Mouse (Mus musculus) kidney, postnatal 10 days (tissue): ENCODE results near the gene Dhx34.

ENCODE experiments used
- DNase-seq: peaks from one replicate; pipeline ENCODE4 v3.0.0; 2021; ENCODE audit warnings: mixed read lengths

Gene Dhx34

DNA sequence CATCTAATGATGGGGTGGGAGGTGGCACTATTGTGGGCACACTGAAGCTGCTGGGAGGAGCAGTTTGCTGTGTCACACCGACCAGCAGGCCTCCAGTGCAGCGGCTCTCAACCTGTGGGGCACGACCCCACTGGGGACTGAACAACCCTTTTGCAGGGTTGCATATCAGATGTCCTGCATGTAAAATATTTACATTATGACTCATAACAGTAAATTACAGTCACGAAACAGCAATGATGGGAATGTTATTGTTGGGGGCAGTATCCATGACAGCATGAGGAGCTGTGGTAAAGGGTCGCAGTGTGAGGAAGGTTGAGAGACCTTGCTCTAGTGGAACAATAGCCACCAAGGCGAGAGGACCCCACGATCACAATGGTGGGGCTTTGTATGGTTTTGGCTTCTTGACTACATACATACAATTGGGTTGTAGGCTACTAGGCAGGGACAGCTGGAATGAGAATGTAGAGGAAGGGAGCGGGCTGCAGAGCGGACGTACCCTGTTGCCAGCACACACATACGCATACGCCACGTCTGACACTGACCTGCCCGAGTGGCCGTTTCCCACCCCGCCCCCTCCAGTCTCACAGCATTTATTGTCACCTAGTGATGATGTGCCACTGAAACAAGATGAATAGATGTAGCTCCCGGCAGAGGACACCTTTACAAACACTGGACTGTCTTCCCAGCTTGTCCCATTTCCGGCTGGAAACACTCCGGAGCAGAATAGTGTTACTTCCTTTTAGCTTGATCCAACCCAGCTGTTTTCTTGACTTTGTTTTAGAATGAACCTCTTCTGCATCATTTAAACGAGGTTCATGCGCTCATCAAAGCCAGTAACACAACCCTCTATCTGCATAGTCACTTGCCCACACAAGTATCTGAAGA lies 12.8 kb downstream of the Dhx34 start:
- DNase-seq = no peak

DNA sequence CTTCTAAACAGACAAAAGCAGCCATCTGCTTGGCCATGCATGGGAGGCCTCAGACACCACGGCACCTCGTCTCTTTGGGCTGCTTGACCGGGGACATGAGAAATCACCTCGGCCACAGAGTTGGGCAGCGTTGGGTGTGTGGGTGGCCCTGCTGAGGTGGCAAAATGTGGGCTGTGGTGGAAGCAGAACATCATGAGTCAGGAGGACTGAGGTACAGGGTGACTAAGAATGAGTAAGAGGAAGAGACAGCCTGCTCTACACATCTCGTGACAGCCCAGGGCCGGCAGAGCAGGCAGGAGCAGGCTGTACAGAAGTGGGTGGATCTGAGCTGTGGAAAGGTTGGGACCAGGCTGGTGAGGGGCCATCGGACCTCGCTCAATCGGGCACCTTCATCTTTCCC lies 14.3 kb downstream of the Dhx34 start:
- DNase-seq = no peak

- DNase-seq = no peak
These were observed 14.8 kb downstream of the Dhx34 start for GRCm38 (mm10) chr7:16207076-16207475.

DNA sequence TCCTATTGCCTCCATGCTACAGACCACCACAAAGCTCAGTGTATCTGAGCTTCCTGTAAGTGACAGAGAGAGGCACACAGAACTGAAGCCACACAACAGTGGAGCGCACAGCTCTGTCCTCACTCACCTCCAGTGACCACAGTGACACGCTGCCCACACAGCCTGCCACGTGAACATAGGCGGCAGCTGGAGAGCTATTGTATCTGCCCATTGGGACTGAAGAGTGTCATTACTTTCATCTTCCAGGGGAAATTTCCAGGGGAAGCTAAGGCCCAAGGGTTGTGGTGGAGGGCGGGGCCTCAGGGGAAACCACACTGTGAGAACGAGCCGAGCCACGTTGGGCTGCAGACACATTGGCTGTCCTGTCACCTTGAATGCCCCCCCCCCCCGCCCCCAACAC lies 17.0 kb downstream of the Dhx34 start:
- no peak for DNase-seq

- no peak for DNase-seq
These were observed 18.3 kb downstream of the Dhx34 start for GRCm38 (mm10) chr7:16203505-16203903.

DNA sequence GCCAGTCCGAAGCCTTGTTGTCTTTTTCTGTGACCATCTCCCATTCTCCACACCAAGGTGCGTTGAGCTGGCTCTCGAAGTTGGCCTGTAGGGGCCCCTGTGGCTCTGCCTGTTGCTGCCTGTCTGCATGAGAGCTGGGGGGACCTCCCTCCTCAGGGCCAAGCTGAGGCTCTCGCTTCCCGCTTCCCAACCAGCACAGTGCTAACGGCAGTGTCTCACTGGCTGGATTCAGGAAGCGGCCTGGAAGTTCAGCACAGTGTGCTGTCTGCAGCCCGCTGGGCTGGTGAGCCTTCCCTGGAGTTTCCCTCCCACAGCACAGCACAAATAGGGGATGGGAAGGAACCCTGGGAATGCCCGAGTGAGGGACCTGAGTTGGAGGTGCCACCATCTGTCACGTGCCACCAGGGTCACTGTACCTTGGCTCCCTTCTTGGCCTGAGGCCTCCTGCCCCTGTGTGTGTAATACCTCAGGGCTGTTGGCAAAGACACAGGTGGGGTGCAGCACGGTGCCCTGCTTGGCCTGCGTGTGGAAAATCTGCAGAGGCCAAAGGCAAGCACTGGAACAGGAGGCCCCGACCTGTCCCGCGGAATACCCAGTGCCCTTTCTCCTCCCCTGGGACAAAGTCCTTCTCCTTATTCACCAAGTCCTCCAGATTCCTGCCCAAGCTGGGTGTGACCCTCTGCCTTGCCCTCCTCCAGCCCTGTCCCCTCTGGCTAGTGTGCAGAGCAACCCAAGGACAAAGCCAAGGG lies 18.9 kb downstream of the Dhx34 start:
- peak; percentile 59 for DNase-seq

GRCm38 (mm10) chr7:16201136-16201535 lies 20.7 kb downstream of the Dhx34 start:
- DNase-seq = no peak

- DNase-seq = no peak
These were observed 23.3 kb downstream of the Dhx34 start for GRCm38 (mm10) chr7:16198540-16198939.

DNA sequence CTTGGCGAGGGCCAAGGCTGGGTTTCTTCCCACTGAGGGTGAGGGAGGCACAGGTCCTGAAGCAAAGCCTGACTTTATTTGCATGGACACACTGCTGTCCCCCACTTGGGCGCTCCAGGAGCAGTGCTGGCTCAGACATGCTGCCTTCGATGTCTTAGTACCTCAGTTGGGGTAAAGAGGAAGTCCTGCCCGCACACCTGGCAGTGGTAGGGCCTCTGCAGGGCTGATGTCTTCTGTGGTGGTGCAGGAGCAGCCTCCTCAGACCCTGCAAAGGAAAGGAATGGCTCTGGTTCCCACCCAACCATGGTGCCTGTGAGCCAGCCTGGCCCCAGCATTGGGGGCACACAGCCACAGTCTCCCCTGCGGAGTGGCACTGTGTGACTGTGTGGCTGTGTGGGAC lies 24.7 kb downstream of the Dhx34 start:
- DNase-seq = no peak

DNA sequence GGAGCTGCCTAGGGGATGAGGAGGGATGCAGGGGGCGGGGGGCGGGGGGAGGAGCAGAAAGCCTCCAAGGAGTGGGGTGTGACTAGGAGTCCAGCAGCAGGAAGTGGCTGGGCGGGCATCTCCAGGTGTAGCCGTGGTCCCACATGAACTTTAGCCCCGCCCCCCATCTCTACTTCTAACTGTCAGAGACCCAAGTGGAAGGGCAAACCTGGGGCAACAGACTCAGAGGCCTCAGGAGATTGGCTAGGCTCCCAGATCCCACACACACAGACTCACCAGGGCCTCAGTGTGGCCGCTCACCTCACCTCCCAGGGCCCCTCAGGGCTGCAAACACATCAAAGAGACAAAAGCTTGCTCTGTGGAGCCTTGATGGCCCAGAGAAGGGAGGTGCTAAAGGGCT lies 25.2 kb downstream of the Dhx34 start:
- no peak for DNase-seq

GRCm38 (mm10) chr7:16193702-16194101 lies 28.1 kb downstream of the Dhx34 start:
- DNase-seq = no peak

- DNase-seq = peak; percentile 89
These were observed 29.5 kb downstream of the Dhx34 start for GRCm38 (mm10) chr7:16192315-16192714.

DNA sequence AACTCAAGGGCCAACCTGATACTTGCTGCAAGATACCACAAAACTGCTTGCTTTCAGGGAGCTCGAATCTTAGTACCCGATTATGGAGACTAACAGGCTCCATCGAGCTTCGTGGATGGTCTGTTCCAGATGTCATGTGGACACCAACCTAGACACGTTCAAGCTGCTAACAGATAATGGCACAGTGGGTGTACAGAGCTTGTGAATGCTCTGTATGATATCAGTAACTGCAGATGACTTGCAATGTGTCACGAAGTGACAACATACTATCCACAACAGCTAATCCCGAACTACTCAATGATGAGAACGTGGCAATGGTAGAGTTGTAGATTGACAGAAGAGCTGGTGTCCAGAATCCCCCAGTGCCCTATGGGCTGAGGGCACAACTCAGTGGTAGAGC lies 34.3 kb downstream of the Dhx34 start:
- DNase-seq = no peak

- peak; percentile 89 for DNase-seq
These were observed 38.2 kb downstream of the Dhx34 start for GRCm38 (mm10) chr7:16183663-16184062.

GRCm38 (mm10) chr7:16178114-16178513 lies 43.7 kb downstream of the Dhx34 start:
- DNase-seq = no peak

DNA sequence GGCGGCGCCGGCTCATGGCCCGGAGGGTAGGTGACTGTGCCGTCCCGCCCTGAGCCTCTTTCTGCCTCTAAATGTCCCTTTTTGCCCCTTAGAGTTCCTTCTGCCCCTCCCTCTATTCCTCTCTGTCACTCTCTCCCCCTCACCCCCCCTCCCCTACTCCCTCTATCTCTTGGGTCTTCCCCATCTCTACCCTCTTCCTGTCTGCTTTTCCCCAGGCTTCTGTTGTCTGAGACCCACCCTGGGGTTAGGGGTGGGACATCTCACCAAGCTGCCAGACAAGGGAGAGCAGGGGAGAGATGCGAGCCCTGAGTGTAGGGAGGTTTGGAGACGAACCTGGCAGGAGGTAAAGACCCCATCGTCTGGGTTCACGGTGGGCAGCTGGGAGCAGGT lies 46.3 kb downstream of the Dhx34 start:
- no peak for DNase-seq

- DNase-seq = peak; percentile 76
These were observed 47.0 kb downstream of the Dhx34 start, which contains the start of gene Meis3 for GRCm38 (mm10) chr7:16174597-16175541. Gene Meis3 (plus strand): TSS chr7:16175090.

DNA sequence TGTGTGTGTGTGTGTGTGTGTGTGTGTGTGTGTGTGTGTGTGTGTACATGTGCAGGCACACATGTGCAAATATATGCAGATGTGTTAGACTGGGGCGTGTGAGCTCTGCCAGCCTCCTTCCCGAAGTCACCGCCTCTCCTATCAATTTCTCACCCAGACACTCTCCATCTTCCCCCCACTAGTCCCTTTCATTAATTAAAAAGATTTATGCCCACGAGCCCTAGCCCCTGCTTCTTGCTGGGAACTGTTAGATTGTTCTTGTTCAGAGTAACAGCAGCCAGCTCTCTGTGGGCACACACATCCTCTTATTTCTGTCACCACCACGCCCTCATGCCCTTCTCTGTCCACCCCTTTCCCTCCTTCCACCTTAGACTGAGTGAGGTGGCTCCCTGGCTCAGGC lies 48.7 kb downstream of the Dhx34 start:
- no peak for DNase-seq

GRCm38 (mm10) chr7:16172586-16173140 lies 49.2 kb downstream of the Dhx34 start:
- DNase-seq = no peak

- no peak for DNase-seq
These were observed 49.7 kb downstream of the Dhx34 start for GRCm38 (mm10) chr7:16172141-16172581.

GRCm38 (mm10) chr7:16162036-16162435 lies 59.8 kb downstream of the Dhx34 start:
- DNase-seq = no peak

- no peak for DNase-seq
These were observed 60.5 kb downstream of the Dhx34 start for GRCm38 (mm10) chr7:16161302-16161701.

- DNase-seq = no peak
These were observed 61.1 kb downstream of the Dhx34 start for GRCm38 (mm10) chr7:16160702-16161101.
